Mouse (Mus musculus) hindbrain, embryonic 14.5 days (tissue): Measurements from ENCODE around the gene Hkdc1. TPM values are rescaled to one million over a fixed set of nuclear protein-coding genes. Genes with fewer than 3 reads are reported as not detected.
A peak's percentile ranks its signal among the peaks of the same experiment; 100 is the strongest.

Source experiments
- ATAC-seq: fragments of 200-750 bp; cut with Nextera tagmentation; 2 replicates; pipeline ENCODE4 v1.8.0; 2017; ENCODE audit warnings: moderate number of reproducible peaks, mild to moderate bottlenecking, moderate TSS enrichment, moderate library complexity; ENCODE audit not compliant: low FRiP score
- DNase-seq: peaks from one replicate; pipeline ENCODE4 v3.0.0-alpha.2; 2015; ENCODE audit warnings: low spot score
- H3K27ac ChIP-seq: fragments of 300-500 bp; sonication (generic); 2 replicates; pipeline ENCODE4 v1.5.1; 2014; ENCODE audit warnings: mild to moderate bottlenecking, moderate library complexity
- H3K27me3 ChIP-seq: fragments of 300-500 bp; sonication (generic); 2 replicates; pipeline ENCODE4 v1.6.1; 2014; ENCODE audit warnings: mild to moderate bottlenecking, low read length, mixed read lengths; ENCODE audit not compliant: control insufficient read depth, insufficient read depth
- H3K36me3 ChIP-seq: fragments of 300-500 bp; sonication (generic); replicated peaks from 2 replicates; pipeline ENCODE4 v1.6.1; 2014; ENCODE audit not compliant: control insufficient read depth, insufficient read depth
- H3K4me1 ChIP-seq: fragments of 300-500 bp; sonication (generic); replicated peaks from 2 replicates; pipeline ENCODE4 v1.6.1; 2014; ENCODE audit warnings: antibody characterized with exemption, low read length, mixed read lengths; ENCODE audit not compliant: control insufficient read depth, insufficient read depth
- H3K4me2 ChIP-seq: fragments of 300-500 bp; sonication (generic); replicated peaks from 2 replicates; pipeline ENCODE4 v1.6.1; 2014; ENCODE audit warnings: mild to moderate bottlenecking, moderate library complexity
- H3K4me3 ChIP-seq: fragments of 300-500 bp; sonication (generic); replicated peaks from 2 replicates; pipeline ENCODE4 v1.5.1; 2014; ENCODE audit warnings: mild to moderate bottlenecking, low read length
- H3K9ac ChIP-seq: fragments of 300-500 bp; sonication (generic); 2 replicates; pipeline ENCODE4 v1.6.1; 2014
- H3K9me3 ChIP-seq: fragments of 300-500 bp; sonication (generic); 2 replicates; pipeline ENCODE4 v1.6.1; 2016; ENCODE audit warnings: low read length; ENCODE audit not compliant: control insufficient read depth
- WGBS: fragments of 180-500 bp; shearing (Covaris S2); extraction: QIAGEN DNeasy Blood & Tissue Kit; methylation state at CpG from one replicate; pipeline ENCODE4 v1.1.7; 2014; 5-methylcytosine and 5-hydroxymethylcytosine counted together
- polyA plus RNA-seq: library from polyadenylated mRNA; unstranded; fragments of >200 nt; fragmentation: Nextera tagmentation; extraction: Ambion mirVana; gene quantifications from 2 replicates; pipeline ENCODE4 v1.2.1, GENCODE M21; 2014

Hkdc1 gene
- polyA plus RNA-seq, 1 experiment from 2014 or later = 0.59 TPM

DNA sequence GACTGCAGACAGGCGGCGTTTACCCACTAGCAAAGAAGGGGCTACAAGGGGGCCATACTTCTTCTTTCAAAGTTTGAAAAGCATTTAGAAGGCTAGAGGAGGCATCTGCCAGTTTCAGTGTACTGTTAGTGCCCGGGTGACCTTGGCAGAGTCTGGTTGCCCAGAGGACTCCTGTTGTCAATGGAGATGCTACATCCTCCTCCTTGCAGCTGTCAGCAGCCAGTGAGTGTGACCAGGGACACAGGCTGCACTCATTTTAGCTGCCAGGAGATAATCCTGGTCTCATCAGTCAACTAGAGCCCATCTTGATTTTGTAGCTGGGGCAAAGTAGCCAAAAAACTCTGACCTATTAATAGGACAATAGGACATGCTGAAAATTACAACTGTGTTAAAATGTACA, 1.2 kb downstream of the Hkdc1 start:
- ATAC-seq = no peak

DNA sequence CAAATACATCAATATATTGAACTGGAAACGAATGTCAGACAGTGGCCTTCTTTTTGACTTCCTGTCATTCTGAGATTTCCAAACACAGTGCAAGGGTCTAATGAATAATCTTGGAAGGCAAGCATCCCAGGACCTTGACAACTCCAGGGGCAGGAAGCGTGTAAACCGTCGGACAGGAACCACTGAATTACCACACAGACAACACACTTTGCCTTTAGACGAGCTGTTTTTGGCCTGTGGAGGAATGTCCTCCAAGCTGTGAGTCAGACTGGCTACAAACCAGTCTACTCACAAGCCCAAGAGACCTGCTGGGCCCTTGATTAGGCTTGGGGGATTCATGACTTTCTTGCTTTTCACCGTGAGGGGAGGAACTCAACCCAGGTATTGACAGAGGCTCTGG, 1.9 kb downstream of the Hkdc1 start:
- H3K27ac ChIP-seq = no peak overlapping the region
- no peak overlapping the region for H3K4me3 ChIP-seq
- H3K4me1 ChIP-seq = 0 out of 2 replicates have a peak, but pooled peaks cover under 1% of the 10 kb centered on the region
- H3K9me3 ChIP-seq = no peaks in the 10 kb centered on the region
- no peaks in the 10 kb centered on the region for H3K27me3 ChIP-seq
- 80% methylated on average over 6 of the region's 6 CpGs for WGBS
- H3K4me2 ChIP-seq = no peak overlapping the region
- H3K36me3 ChIP-seq = no peaks in the 10 kb centered on the region
- DNase-seq (no peak), ATAC-seq (no peak)
- H3K9ac ChIP-seq = no peak overlapping the region

More for the DNA sequence above, 1.2 kb downstream of the Hkdc1 start:
- no peak for DNase-seq
- WGBS = 89% methylated on average over 3 of the region's 3 CpGs
- Histone ChIP-seq H3K4me3 (no peak overlapping the region), H3K4me2 (no peak overlapping the region), H3K36me3 (no peaks in the 10 kb centered on the region), H3K9ac (no peak overlapping the region), H3K9me3 (no peaks in the 10 kb centered on the region), H3K4me1 (0 out of 2 replicates have a peak, but pooled peaks cover 3% of the 10 kb centered on the region), H3K27ac (no peak overlapping the region), H3K27me3 (no peaks in the 10 kb centered on the region)

DNA sequence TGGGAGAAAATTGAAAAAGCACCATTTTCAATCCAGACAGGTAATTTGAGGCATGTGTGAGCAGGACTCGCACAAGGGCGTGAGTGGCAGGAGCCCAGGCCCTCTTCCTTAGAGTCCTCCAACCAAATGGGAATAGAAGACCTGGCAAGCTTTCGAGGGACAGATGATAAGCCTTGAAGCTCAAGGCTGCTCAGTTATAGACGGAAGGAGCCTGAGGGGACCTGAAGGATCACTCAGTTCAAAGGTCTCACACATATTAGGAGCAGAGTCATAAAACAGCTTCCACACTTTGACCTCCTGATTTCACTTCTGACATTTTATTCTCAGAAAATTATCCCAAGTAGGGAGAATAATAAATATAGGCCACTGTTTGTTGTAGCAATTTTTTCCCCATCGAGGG, 2.9 kb downstream of the Hkdc1 start:
- H3K27ac ChIP-seq = no peak overlapping the region
- no peak for DNase-seq
- no peak for ATAC-seq

DNA sequence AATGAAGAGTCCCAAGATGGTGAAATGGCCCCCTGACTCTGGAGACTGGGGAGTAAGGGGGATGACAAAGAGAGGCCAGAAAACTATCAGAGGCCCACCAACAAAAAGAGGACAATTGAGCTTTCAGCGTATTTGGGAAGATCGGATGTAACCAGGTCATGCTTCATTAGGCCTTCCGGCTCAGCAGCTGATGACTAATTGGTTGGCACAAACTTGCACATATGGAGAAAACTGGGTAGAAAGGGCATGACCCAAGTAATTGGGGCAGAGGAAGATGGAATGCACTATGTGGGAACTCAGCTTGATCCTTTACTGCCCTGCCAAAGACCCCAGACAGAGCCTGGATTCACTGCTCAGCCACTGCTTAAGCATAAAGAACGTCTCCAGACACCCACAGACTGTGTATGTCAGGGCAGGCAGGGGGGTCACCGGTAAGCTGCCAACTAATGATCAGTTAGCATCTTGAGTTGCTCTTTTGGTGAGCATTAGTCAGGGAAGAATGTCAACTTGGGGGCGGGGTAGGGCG, 3.4 kb downstream of the Hkdc1 start:
- WGBS = 45% methylated on average over 7 of the region's 7 CpGs
- no peak overlapping the region for H3K4me2 ChIP-seq
- H3K9ac ChIP-seq = no peak overlapping the region
- no peak overlapping the region for H3K27ac ChIP-seq
- H3K4me3 ChIP-seq = no peak overlapping the region
- DNase-seq (no peak), ATAC-seq (no peak)
- H3K9me3 ChIP-seq = no peaks in the 10 kb centered on the region
- no peaks in the 10 kb centered on the region for H3K4me1 ChIP-seq
- H3K36me3 ChIP-seq = no peaks in the 10 kb centered on the region
- no peaks in the 10 kb centered on the region for H3K27me3 ChIP-seq

More for the DNA sequence above, 2.9 kb downstream of the Hkdc1 start:
- Histone ChIP-seq H3K9ac (no peak overlapping the region), H3K4me2 (no peak overlapping the region), H3K9me3 (no peaks in the 10 kb centered on the region), H3K4me3 (no peak overlapping the region), H3K27me3 (no peaks in the 10 kb centered on the region), H3K36me3 (no peaks in the 10 kb centered on the region), H3K4me1 (no peaks in the 10 kb centered on the region)
- 87% methylated on average over 5 of the region's 5 CpGs for WGBS

DNA sequence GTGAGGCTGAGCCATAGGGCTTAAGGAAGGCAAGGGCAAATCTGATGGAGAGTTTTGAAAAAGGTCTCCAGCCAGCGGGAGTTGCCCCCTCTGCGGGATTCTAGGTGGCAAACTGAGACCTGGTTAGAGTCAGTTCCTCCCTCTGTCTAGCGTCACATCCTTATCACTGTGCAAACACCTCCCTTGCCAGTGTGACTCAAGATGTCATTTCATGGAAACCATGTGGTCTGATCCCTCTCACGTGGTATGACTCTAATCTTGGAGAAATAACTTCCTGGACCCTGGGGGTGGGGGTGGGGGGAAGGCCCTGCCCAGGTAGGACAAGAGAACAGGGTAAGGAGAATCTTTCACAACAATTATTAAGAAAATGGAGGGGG, 8.7 kb downstream of the Hkdc1 start:
- H3K4me2 ChIP-seq = no peak overlapping the region
- no peak overlapping the region for H3K9ac ChIP-seq
- no peaks in the 10 kb centered on the region for H3K4me1 ChIP-seq
- no peak overlapping the region for H3K4me3 ChIP-seq
- no peaks in the 10 kb centered on the region for H3K36me3 ChIP-seq
- DNase-seq = no peak
- H3K27ac ChIP-seq = no peak overlapping the region
- H3K27me3 ChIP-seq = no peaks in the 10 kb centered on the region
- no peaks in the 10 kb centered on the region for H3K9me3 ChIP-seq
- WGBS = 57% methylated on average over 4 of the region's 4 CpGs
- ATAC-seq = no peak

DNA sequence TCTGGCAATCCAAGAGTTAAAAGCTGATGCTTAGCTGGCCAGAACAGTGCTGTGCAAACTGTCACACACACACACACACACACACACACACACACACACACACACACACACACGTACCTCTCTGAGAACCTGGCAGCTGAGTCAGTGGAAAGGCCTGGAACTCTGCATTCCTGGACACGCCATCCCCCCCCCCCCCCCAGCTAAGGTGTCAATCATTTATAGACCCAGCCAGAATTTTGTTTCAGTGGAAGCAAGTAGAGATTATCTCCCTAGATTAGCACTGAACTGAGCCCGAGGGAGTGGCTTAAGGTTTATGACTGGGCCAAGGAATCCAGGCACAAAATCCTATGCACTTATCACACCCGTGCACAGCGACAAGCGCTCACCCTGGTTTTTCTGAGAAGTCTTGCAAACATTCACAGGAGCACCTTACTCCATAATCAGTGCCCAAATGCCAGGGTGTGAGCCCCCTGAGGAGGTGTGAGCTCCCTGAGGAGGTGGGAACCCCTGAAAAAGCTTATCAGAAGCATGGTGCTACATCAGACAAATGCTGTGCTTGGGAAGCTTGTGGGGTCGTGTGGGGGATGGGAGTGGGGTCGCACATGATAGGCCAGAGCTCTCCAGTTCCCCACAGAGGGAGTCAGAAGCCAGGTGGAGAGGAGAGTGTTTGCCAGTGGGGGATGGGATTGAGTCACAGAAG, 9.2 kb downstream of the Hkdc1 start:
- H3K9me3 ChIP-seq = no peaks in the 10 kb centered on the region
- no peak overlapping the region for H3K27ac ChIP-seq
- H3K4me3 ChIP-seq = no peak overlapping the region
- DNase-seq (no peak), ATAC-seq (no peak)
- H3K27me3 ChIP-seq = no peaks in the 10 kb centered on the region
- 52% methylated on average over 8 of the region's 8 CpGs for WGBS
- H3K4me2 ChIP-seq = no peak overlapping the region
- H3K36me3 ChIP-seq = no peaks in the 10 kb centered on the region
- no peaks in the 10 kb centered on the region for H3K4me1 ChIP-seq
- no peak overlapping the region for H3K9ac ChIP-seq

DNA sequence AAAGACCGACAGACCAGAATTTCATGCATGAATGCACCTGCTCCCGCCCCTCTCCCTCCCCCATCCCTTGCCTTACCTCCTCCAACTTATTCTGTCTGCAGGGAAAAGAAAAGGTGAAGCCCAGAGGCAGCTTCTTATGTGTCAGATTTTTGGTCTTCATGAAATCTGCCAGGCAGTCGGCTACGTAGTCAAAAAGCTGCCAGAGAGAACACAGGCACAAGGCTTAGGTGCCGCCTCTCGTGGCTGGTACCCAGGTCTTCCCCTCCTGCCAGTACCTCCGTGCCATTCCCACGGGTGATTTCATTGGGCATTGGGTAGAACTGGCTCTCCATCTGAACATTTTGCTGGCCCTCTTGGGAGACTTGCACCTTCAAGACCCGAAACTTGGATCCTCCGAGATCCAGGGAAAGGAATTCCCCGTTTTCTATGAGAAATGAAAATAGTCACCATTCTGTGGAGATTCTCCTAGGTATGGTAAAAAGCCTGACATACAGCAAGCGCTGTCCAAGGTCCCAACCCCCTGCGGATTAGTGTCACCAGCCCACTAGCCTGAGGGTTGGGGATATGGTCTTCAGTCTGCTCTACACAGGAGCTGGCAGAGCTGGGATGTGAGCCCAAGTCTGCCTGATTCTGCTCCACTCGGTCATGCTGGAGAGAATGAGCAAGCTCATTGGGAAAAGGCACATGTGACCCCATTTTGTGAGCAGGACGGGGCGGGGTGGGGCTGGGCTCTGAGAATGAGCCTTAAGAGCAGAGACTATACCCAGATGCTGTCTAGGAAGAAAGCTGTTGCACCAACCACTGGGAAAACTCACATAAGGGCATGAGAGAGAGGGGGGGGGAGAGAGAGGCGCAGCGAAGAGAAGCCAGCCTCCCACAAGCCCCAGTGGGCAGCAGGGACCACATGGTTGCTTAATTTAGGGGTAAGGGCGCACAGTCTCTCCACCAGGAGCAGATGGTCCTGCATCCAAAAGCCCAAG, 10.6 kb downstream of the Hkdc1 start:
- no peaks in the 10 kb centered on the region for H3K9me3 ChIP-seq
- no peaks in the 10 kb centered on the region for H3K36me3 ChIP-seq
- no peak overlapping the region for H3K27ac ChIP-seq
- no peak overlapping the region for H3K4me3 ChIP-seq
- H3K27me3 ChIP-seq = no peaks in the 10 kb centered on the region
- no peak for DNase-seq
- H3K4me1 ChIP-seq = no peaks in the 10 kb centered on the region
- no peak for ATAC-seq
- 70% methylated on average over 19 of the region's 19 CpGs for WGBS
- no peak overlapping the region for H3K4me2 ChIP-seq
- no peak overlapping the region for H3K9ac ChIP-seq

DNA sequence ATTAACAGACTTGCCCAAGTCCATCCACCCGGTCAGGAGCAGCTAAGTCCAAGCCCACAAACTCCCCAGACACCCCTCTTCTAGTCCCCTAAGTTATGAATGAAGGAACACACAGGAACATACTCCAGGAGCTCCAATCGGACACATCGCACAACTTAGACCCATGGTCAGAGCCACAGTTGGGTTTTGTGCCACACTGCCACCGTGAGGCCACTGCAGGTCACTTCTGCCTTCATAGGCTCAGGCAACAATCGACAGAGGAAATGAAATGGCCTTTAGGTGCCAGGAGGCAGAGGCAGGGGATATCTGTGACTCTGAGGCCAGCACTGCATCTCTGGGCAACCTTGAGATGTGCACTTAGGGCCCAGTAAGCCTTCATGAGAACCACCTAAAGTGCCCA, 11.3 kb downstream of the Hkdc1 start:
- no peaks in the 10 kb centered on the region for H3K4me1 ChIP-seq
- H3K9me3 ChIP-seq = no peaks in the 10 kb centered on the region
- H3K27ac ChIP-seq = no peak overlapping the region
- DNase-seq (peak; percentile 78), ATAC-seq (peak; percentile 70; the same call in 1 of the 2 replicates)
- no peak overlapping the region for H3K4me2 ChIP-seq
- no peak overlapping the region for H3K9ac ChIP-seq
- no peak overlapping the region for H3K4me3 ChIP-seq
- no peaks in the 10 kb centered on the region for H3K27me3 ChIP-seq
- H3K36me3 ChIP-seq = no peaks in the 10 kb centered on the region
- 10% methylated on average over 5 of the region's 5 CpGs for WGBS

DNA sequence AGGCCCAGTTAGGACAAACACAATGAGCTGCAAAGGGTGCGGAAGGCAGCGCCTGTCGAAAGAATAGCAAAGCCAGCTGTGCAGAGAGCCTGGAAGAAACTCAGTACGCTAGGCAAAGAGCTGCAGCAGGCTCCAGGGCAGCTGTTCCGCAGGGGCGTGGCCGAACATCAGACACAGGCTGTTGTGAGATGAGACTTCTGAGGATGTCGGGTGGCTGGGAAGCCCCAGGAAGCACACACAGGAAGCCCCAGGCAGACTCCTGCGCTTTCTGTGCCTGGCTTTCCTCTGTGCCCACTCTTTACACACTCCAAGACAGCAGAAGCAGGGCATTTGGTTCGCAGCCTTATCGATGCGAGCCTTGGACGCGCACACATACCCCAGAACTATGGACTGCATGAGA, 17.4 kb downstream of the Hkdc1 start:
- 0 out of 2 replicates have a peak overlapping the region, but pooled peaks have one; percentile 24 for H3K9ac ChIP-seq
- H3K9me3 ChIP-seq = no peaks in the 10 kb centered on the region
- DNase-seq (no peak), ATAC-seq (no peak)
- WGBS = 46% methylated on average over 14 of the region's 14 CpGs
- peak overlapping the region; percentile 35 for H3K4me2 ChIP-seq
- H3K36me3 ChIP-seq = no peaks in the 10 kb centered on the region
- no peak overlapping the region for H3K27ac ChIP-seq
- no peak overlapping the region for H3K4me3 ChIP-seq
- H3K27me3 ChIP-seq = no peaks in the 10 kb centered on the region
- no peaks in the 10 kb centered on the region for H3K4me1 ChIP-seq
